Mouse (Mus musculus): ENCODE results near the gene Tbck.

Tbck gene

GRCm38 (mm10) chr3:132871318-132871904, 187.5 kb downstream of the Tbck start:
- DNase-seq = peak; percentile 92

GRCm38 (mm10) chr3:132873251-132873650, 189.3 kb downstream of the Tbck start:
- no peak for DNase-seq

GRCm38 (mm10) chr3:132876011-132876708, 192.2 kb downstream of the Tbck start:
- peak; percentile 71 to 85 for DNase-seq

GRCm38 (mm10) chr3:132876933-132877676, 193.2 kb downstream of the Tbck start:
- no peak for DNase-seq

GRCm38 (mm10) chr3:132880361-132880760, 196.4 kb downstream of the Tbck start:
- no peak for DNase-seq

- DNase-seq = peak in 1 of 2 experiments; percentile 34
Observed at GRCm38 (mm10) chr3:132880826-132881225, 196.9 kb downstream of the Tbck start.

- peak; percentile 25 to 62 for DNase-seq
Observed at GRCm38 (mm10) chr3:132883256-132883655, 199.3 kb downstream of the Tbck start.

GRCm38 (mm10) chr3:132884459-132884858, 200.5 kb downstream of the Tbck start:
- DNase-seq = peak; percentile 67 to 78

GRCm38 (mm10) chr3:132886419-132887050, 202.6 kb downstream of the Tbck start:
- DNase-seq = no peak

- DNase-seq = no peak
Observed at GRCm38 (mm10) chr3:132887074-132887848, 203.3 kb downstream of the Tbck start.
